Mouse (Mus musculus): ENCODE data around the gene Ndufs7.

The Ndufs7 gene

DNA sequence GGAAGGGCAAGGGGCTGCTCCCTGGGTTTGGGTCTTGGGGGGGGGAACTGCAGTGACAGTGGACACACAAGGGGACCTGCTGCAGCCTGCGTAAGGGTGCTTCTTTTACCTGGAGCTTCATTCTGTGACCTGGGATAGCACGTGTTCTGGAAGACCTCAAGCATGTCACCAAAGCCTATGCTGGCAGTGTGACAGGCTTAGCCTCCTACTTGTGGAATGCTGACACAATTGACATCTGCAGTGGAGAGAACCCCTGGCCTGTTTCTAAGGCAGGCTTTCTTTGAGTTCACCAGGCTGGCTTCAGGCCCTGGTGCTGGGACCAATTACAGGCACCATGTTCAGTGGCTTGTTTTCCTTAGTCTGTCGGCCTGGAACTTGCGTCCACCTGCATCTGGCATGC lies 45.4 kb downstream of the Ndufs7 start:
- DNase-seq (ENCODE audit: low read depth) = no peak

DNA sequence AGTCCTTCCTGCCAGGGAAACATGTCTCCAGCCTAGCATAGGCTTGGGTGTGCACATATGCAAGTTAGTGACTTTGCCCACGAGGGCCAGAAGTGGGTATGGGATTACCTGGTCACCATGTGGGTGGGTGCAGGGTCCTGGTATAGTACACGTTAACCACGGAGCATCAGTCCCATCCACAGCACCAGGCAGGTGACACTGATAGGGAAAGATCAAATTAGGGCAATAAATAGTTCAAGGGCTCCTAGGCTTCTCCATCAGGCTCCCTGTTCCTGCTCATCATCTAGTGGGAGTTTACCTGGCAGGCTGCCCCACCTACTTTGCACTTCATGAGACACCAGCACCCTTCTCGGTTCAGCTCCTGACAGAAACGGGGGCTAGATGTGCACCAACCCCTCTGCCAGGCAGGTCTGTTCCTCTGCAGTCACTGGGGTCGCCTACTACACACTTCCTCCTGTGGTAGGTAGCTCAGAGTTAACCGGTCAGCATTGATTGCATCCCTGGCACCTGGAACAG lies 45.9 kb downstream of the Ndufs7 start:
- DNase-seq (ENCODE audit: low read depth) = no peak

DNA sequence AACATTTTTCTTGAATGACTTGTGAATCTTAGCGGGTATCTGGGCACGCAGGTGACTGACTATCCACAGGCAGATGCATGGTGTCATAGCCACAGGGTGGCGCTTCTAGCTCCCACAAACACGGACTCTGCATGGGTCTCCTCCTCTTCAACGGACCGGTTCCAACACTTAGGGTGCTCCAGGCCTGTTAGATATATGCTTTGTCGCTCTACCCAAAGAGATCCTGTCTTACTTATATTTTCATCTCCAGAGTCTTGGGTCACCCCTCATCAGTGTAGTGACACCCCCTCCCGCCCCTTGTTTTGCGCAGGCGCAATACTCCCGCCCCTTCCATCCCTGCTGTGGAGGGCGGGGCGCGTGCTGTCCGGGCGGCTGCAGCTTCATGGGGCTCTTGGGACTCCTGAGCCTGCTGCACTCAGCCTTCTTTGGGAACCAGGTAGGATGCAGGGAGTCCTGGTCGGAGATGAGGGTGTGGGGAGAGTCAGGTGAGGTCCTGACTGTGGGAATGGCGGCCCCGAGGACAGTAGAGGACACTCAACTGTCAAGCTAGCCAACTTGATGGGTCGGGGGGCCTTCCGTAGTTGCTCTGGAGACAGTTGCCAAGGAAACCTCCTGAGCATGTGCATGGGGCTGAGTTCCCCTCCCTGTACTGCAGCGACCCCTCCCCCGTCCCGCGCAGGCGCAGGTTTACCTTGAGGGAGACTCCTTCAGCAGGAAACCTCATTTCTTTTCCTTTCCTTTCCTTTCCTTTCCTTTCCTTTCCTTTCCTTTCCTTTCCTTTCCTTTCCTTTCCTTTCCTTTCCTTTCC lies 46.9 kb downstream of the Ndufs7 start, which contains the start of gene Apc2:
Gene Apc2 (plus strand): TSS at position 360 of the 808 bp plus-strand sequence.
- DNase-seq (ENCODE audit: low read depth) = peak; percentile 61

DNA sequence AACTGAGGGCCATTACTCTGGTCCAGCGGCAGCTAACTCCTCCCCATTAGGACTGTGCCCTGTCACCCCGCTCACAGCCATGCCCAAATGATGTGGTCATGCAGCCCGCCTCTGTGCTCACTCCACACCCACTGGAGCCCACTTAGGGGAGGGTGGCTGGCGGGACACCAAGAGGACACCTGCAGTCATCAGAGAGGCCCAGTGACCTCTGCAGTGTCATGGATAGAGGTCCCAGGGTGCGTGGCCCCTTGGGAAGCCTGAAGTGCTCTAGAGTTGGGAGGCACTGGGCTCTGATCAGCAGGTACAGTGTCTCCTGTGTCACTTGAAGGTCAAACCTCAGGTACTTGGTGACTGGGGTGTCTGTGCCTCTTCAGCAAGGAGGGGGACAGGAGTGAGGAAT lies 47.9 kb downstream of the Ndufs7 start:
- no peak for DNase-seq (ENCODE audit: low read depth)

DNA sequence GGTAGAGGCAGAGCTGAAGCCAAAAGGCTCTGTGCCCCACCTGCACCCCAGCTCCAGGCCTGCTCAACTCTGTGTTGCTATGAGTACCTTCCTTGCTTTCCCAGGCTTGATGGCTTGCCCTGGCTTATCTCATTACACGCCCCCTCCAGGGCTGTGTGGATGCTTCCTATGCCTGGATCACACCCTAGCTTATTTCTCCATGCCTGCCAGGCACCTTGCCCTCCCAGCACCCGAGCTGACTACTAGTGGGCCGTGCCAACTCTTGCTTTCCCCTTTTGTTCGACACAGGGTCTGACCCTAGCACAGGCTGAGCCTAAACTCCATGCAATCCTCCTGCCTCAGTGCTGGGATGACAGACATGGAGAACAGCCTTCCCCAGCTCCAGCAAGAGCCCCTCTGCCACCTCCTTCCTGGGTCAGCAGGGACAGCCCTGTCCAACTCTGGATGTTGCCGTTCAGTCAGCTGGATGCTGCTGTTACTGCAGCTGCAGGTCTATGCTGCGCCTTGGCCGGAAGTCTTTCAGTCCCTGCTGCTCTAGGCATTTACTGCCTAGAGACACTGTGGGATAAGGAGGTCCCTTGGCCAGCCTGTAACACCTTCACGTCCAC lies 48.7 kb downstream of the Ndufs7 start:
- DNase-seq (ENCODE audit: low read depth) = no peak

DNA sequence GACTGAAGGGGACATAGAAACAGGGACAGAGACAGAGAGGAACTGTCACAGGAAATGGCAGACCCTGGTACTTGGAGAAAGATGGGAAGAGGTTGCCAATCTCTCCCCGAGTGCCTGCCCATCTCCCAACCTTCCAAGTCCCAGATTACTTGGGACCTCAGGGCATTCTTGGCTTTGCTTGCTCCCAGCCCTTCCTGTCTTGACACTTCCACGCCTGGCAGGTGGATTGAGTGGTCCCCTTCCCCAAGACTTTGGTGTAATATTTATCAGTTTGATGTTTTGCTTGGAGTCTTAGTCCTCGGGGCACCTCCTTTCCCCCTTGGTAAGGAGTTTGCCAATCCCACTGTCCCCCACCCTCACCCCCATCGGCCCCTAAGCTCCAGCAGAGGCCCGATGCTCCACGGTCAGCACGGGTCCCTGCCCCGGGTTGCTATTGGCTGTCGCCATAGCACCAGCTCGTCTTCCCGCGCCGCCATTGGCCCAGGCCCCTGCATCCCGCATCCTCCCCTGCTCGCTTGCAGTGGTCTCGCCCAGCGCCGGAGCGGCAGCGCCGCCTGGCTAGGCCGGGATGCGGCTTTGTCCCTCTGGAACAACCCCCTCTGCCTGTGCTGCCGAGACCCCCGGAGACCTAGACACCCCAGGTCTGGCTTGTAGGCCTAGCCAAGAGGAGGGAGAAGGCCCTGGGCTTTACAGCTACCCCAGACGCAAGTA lies 49.8 kb downstream of the Ndufs7 start:
- no peak for DNase-seq (ENCODE audit: low read depth)

DNA sequence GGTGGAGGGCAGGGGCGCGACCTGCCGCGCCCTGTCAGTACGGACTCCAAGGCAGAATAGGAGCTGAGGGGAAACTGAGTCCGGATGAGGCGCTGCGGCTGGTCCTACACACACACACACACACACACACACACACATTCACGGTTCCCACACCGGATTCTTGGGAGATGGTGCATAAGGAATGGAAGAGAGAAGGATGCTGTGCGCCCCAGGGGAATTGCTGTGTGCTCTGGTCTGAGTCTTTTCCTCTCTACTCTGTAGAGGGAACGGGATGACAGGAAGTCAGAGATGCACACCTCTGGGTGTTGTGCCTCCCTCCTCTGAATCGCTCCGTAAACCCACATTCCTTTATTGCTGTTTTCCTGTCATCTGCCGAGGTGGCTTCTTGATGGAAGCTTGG lies 50.4 kb downstream of the Ndufs7 start:
- DNase-seq (ENCODE audit: low read depth) = no peak

DNA sequence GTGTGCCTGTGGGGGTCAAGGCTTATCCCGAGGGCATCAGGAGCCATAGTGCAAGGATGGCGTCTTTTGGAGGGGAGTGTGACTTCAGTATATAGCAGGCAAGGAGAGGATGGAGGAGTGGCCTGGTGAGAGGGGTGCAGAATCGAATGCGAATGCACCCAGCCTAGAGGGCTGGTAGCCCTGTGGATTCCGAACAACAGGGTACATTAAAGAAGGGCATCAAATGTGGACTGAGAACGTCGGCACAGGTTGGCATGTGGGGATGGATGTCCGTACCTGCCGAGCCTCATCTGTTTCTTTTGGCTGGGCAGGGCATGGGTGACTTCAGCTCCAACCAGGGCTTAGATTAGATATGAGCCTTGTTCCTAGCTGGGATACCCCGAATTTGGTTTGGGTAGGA lies 50.9 kb downstream of the Ndufs7 start:
- no peak for DNase-seq (ENCODE audit: low read depth)

DNA sequence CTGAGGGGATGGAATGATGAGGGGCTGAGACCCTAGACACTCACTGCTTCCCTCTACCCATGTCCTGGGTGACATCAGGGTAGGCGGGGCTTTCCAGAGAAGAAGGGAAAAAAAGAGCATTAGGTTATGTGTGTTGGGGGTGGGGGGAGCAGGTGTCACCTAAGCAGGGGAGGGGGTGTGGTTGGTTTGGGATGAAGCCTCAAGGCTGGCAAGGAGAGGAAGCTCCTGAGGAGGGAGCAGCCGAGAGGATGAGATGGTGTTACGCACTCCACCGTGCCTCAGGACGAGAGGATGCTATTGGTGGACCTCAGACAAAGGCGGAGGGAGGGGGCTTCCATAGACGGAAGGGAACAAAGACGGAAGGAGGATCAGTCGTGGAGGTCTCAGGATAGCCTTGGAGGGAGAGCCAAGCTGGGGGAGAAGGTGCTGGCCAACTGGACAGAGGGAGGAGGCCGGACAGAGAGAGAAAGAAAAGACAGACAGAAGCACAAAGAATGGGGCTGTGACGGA lies 51.8 kb downstream of the Ndufs7 start:
- DNase-seq (ENCODE audit: low read depth) = no peak

DNA sequence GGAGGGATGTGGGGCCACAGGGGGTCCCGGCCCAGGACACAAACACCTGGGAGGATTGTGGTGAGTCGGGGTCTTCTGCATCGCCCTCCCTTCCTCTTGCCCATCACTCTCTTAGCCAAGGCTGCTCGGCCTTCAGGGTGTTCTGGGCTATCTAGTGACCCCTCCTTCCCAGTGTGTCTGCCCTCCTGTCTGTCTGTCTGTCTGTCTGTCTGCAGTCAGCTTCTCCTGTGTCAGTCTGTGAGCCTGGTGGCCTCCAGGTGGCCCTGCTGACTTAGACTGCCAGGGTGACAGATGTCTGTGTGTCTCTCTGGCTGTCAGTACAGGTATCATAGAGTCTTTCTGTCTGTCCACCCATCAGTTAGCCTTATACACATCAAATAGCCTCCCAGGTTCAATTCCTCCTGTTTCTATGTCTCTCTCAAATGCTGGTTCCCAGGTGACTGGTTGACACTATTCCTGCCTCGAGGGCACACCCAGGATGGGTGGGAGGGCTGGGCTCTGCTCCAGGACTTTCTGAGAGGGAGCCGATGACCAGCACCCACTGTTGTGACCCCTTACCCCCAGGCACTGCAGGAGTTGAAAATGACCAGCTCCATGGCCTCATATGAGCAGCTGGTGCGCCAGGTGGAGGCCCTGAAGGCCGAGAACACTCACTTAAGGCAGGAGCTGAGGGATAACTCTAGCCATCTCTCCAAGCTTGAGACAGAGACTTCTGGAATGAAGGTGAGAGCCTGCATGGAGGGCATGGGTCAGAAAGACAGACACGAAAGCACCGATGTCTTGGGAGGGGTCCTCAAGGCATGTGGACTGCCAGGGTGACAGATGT lies 52.5 kb downstream of the Ndufs7 start:
- no peak for DNase-seq (ENCODE audit: low read depth)

DNA sequence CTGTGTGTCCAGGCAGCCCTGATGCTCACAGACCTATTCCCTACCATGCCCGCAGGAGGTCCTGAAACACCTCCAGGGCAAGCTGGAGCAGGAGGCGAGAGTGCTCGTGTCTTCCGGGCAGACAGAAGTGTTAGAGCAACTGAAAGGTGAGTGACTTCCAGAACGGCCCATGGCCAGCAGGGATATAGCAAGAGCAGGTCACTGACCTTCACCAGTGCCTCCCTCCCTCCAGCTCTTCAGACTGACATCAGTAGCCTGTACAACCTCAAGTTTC lies 53.1 kb downstream of the Ndufs7 start:
- no peak for DNase-seq (ENCODE audit: low read depth)

DNA sequence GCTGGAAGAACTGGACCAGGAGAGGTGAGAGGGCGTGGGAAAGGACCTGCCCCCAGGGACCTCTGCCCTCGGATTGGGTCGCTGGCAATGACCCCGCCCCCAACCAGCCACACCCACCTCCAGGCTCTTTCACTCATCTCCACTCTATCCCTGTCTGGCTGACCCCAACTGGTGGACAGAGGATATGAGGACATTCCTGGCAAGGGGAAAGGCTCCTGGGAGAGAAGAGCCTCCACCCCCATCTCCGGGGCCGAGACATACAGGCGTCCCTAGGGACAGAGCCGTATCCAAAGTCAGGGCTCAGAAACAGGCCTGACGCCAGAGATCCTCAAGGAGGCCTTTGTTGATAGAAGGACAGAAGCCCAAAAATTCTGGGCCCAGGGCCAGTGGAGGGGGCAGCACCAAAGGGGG lies 53.6 kb downstream of the Ndufs7 start:
- DNase-seq (ENCODE audit: low read depth) = no peak

DNA sequence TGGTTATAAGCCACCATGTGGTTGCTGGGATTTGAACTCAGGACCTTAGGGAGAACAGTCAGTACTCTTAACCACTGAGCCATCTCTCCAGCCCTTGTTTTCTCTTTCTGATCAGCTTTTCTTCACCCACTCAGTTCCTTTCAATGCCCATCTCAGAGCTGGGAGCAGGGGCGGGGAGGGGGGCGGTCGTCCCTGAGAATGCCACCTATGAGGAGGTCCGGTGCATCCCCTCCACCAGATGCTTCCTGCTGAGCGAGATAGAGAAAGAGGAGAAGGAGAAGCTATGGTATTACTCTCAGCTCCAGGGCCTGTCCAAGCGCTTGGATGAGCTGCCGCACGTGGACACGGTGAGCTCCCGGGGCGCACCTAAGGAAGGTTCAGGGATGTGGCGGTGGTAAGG lies 55.5 kb downstream of the Ndufs7 start:
- DNase-seq (ENCODE audit: low read depth) = no peak

DNA sequence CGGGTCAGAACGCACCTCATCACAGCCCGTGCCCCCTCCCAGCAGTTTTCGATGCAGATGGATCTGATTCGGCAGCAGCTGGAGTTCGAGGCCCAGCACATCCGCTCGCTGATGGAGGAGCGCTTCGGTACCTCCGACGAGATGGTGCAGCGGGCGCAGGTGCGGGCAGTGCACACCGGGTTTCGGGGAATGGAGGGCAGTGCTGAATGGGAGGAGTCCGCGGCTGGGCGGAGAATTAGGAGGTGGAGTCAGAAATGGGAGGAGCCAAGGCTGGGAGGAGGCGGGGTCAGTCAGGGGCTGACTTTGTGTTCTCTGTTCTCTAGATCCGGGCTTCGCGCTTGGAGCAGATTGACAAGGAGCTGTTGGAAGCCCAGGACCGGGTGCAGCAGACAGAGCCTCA lies 55.9 kb downstream of the Ndufs7 start:
- DNase-seq (ENCODE audit: low read depth) = no peak

All from c-Kit-positive CD71-negative TER-119-negative erythroid progenitor cells, embryonic 14.5 days (primary cell).